Mouse (Mus musculus) left cerebral cortex, postnatal 10 days (tissue): ENCODE results near the gene Ahcyl2. TPM values are rescaled to one million over a fixed set of nuclear protein-coding genes. Genes with fewer than 3 reads are reported as not detected.

Experiments used
- DNase-seq, 2 experiments: peaks; one replicate each; pipeline ENCODE4 v3.0.0; 2021 to 2022; ENCODE audit warnings: low spot score in 2 of 2, mixed read lengths in 1 of 2; ENCODE audit errors: extremely low spot score in 1 of 2
- intact Hi-C: fragments of 180-260 bp; cut with DNase I; formaldehyde crosslinking; loops from one replicate; pipeline ENCODE4 v1.15.1; 2025
- total RNA-seq, 2 experiments: library from RNA; stranded (reverse); gene quantifications; 2 replicates each; pipeline ENCODE4 v1.2.3; 2021

The Ahcyl2 gene
- total RNA-seq, 2 experiments from 2014 or later = 67.9 to 75.9 TPM

- DNase-seq = no peak
- intact Hi-C loops = no loop called here
These were observed 157.9 kb downstream of the Ahcyl2 start for GRCm38 (mm10) chr6:29925594-29926219.

- intact Hi-C loops = no loop called here
These were observed 162.3 kb downstream of the Ahcyl2 start for GRCm38 (mm10) chr6:29930087-29930486.

GRCm38 (mm10) chr6:29930665-29931064 lies 162.9 kb downstream of the Ahcyl2 start:
- intact Hi-C loops = no loop called here
- DNase-seq = no peak

More at GRCm38 (mm10) chr6:29930087-29930486, 162.3 kb downstream of the Ahcyl2 start:
- DNase-seq = no peak

- intact Hi-C loops = no loop called here
- DNase-seq = no peak
These were observed 163.4 kb downstream of the Ahcyl2 start for GRCm38 (mm10) chr6:29931181-29931580.

GRCm38 (mm10) chr6:29935741-29936140 lies 167.9 kb downstream of the Ahcyl2 start:
- DNase-seq = no peak
- intact Hi-C loops = no loop called here

GRCm38 (mm10) chr6:29940428-29940827 lies 172.6 kb downstream of the Ahcyl2 start:
- no peak for DNase-seq
- intact Hi-C loops = no loop called here

GRCm38 (mm10) chr6:29941036-29941435 lies 173.2 kb downstream of the Ahcyl2 start:
- no peak for DNase-seq
- intact Hi-C loops = no loop called here

- DNase-seq = no peak
- intact Hi-C loops = no loop called here
These were observed 176.7 kb downstream of the Ahcyl2 start for GRCm38 (mm10) chr6:29944465-29944864.

GRCm38 (mm10) chr6:29946568-29946967 lies 178.8 kb downstream of the Ahcyl2 start:
- intact Hi-C loops = no loop called here

GRCm38 (mm10) chr6:29947823-29948222 lies 180.0 kb downstream of the Ahcyl2 start:
- intact Hi-C loops = no loop called here

More at GRCm38 (mm10) chr6:29946568-29946967, 178.8 kb downstream of the Ahcyl2 start:
- DNase-seq = no peak

GRCm38 (mm10) chr6:29956749-29957148 lies 188.9 kb downstream of the Ahcyl2 start:
- no peak for DNase-seq

More at GRCm38 (mm10) chr6:29947823-29948222, 180.0 kb downstream of the Ahcyl2 start:
- no peak for DNase-seq

GRCm38 (mm10) chr6:29958669-29959068 lies 190.9 kb downstream of the Ahcyl2 start:
- DNase-seq = no peak
- intact Hi-C loops = no loop called here

More at GRCm38 (mm10) chr6:29956749-29957148, 188.9 kb downstream of the Ahcyl2 start:
- intact Hi-C loops = no loop called here

GRCm38 (mm10) chr6:29961081-29961480 lies 193.3 kb downstream of the Ahcyl2 start:
- intact Hi-C loops = no loop called here
- DNase-seq = no peak

Other genes with a start within 250 kb of the Ahcyl2 start
- gene Irf5, start 241.4 kb upstream of the Ahcyl2 start, total RNA-seq = 1 to 10 TPM; 3.1 to 3.5 TPM
- 10 to 100 TPM; 73.8 to 77.3 TPM for gene Tnpo3, start 158.1 kb upstream of the Ahcyl2 start, total RNA-seq
- gene Tspan33, start 73.8 kb upstream of the Ahcyl2 start, total RNA-seq = 10 to 100 TPM; 18.8 to 20.4 TPM
- 10 to 100 TPM; 10.6 to 11.3 TPM for gene Smo, start 32.5 kb upstream of the Ahcyl2 start, total RNA-seq
- 10 to 100 TPM in 1 of 2 experiments, 1 to 10 TPM in 1; 9.6 to 13.1 TPM for gene Strip2, start 149.0 kb downstream of the Ahcyl2 start, total RNA-seq